Mouse (Mus musculus) layer of hippocampus, adult 18-20 months (tissue): ENCODE data around the gene Ppp1r13b. TPM values are rescaled to one million over a fixed set of nuclear protein-coding genes. Genes with fewer than 3 reads are reported as not detected.

ENCODE experiments used
- DNase-seq, 2 experiments: peaks; one replicate each; pipeline ENCODE4 v3.0.0; 2022; ENCODE audit warnings: low spot score in 2 of 2
- total RNA-seq, 2 experiments: library from RNA; stranded (reverse); gene quantifications; 2 replicates each; pipeline ENCODE4 v1.2.3; 2021

Gene Ppp1r13b
- total RNA-seq, 2 experiments from 2014 or later = 92.7 to 98.4 TPM

- DNase-seq = no peak
These were observed 78.0 kb downstream of the Ppp1r13b start for GRCm38 (mm10) chr12:111829954-111830353.

- DNase-seq = peak in 1 of 2 experiments; percentile 53
These were observed 78.5 kb downstream of the Ppp1r13b start for GRCm38 (mm10) chr12:111829447-111829846.

GRCm38 (mm10) chr12:111827556-111827955 is 80.4 kb downstream of the Ppp1r13b start:
- no peak for DNase-seq

GRCm38 (mm10) chr12:111821931-111822330 is 86.0 kb downstream of the Ppp1r13b start:
- DNase-seq = no peak

DNA sequence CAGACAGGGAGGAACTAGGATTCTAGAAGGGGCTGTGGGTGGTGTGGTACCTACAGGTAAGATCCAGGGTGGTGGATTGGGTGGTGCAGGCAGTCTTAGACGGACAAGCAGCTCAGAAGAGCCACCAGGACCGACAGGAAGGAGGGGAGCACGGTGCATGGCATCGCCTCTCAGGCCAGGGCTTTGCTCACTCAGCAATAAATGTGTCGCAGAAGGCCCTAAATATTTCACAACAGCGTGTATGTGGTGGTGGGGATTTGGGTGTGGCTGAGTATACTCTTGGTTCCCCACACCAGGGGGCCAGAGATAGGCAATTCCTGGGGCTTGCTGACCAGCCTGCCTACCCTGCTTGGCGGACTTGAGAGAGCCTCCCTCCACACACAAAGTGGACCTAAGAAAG is 87.2 kb downstream of the Ppp1r13b start:
- DNase-seq = no peak

GRCm38 (mm10) chr12:111819936-111820335 is 88.0 kb downstream of the Ppp1r13b start:
- DNase-seq = peak in 1 of 2 experiments; percentile 46

- DNase-seq = no peak
These were observed 89.9 kb downstream of the Ppp1r13b start for GRCm38 (mm10) chr12:111817991-111818390.

GRCm38 (mm10) chr12:111816967-111817366 is 90.9 kb downstream of the Ppp1r13b start:
- DNase-seq = no peak

DNA sequence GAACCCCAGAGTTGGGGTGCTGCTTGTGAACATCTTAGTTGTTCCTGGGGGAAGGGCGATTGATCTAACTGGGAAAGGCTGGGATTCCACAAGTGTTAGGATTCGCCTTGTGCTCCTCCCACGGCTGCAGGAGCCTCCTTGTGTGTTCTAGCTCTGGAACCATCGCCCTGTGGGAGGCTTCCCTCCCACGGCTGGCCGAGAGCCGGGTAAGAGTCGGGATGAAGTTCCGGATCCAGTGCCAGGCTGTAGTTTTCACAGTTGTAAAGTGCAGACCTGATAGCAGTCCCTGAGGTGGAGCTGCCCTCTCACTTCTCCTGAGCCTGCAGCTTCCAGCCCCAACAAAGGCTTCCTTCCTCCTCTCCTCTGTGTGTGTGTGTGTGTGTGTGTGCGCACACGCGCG is 91.4 kb downstream of the Ppp1r13b start:
- peak; percentile 78 to 85 for DNase-seq

DNA sequence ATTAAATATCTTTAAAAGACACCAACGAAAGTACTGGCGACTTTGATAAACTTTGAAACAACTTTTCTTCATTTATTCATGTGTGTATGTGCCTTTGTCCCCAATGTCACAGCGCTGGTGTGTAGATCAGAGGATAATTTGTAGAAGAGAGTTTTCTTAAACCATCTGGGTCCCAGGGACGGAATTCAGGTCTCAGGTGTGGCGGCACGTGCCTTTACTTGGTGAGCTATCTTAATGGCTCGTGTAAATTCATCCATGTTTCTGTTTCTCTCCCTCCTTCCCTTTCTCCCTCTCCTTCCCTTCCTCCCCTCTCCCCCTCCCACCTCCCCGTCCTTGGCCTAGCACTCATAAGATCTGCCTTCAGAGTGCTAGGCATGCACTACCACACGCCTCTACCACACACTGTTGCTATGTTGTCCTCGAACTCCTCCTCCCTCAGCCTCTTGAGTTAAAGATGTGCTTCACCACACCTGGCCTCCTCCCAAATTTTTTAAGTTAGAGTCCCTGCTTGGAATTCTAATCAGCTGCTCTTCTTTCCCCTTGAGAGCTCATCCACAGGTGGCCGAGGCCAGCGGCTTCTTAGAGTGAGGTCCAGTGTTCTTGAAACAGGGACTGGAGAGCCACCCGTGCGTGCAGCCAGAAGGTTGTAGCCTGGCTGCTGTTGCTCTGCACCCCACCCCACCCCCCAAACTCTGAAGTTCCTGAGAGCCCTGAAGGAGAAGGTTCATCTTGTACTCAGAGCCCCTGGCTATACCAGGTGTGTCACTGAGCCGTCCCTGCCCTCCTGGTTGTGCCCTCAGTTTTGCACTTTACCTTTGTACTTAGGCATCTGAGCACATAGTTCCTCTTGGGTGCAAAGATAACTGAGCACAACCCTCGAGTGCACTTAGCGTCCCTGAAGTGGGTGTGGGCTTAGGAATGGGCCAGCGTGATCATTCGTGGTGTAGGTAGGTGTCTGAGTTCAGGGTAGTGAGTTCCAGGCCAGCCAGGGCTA is 92.8 kb downstream of the Ppp1r13b start:
- no peak for DNase-seq

DNA sequence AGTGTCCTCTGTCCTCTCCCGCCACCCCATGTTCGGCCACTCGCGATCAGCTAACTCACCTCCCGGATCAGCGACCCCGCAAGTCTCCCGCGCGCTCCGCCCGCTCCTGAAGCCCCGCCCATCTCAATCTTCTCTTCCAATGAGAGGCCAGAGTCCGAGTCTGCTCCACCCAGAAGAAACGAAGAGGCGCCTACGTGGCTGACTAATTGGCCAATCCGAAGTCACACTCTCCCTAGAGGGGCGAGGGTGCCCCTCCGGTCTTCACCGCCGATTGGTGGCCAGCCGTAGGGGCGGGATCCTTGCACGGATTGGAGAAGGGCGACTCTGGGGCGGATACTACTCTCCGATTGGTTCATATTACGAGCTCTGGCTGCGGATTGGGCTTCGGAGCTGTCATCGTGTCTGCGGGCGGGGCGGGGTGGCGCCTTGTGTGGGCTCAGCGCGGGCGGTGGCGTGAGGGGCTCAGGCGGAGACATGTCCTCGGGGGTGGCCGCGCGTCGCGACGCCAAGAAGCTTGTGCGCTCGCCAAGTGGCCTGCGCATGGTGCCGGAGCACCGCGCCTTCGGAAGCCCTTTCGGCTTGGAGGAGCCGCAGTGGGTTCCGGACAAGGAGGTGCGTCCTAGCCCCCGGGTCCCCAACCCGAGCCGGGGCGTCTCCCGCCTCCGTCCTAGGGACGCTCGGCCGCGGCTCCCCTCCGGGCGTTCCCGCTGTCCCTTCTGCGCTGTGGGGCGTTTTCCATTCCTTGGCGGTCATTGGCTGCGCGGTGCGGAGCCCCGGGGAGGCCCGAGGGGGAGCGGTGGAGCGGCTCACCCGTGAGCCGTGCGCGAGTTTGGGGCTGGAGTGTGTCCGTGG is 93.9 kb downstream of the Ppp1r13b start, which contains the start of the genes Xrcc3 and Zfyve21:
Gene Xrcc3, minus strand, starts transcription at position 108 of the 852 bp plus-strand sequence.
Gene Zfyve21, plus strand, starts transcription at position 405 of the 852 bp plus-strand sequence.
- peak; percentile 98 to 99 for DNase-seq

DNA sequence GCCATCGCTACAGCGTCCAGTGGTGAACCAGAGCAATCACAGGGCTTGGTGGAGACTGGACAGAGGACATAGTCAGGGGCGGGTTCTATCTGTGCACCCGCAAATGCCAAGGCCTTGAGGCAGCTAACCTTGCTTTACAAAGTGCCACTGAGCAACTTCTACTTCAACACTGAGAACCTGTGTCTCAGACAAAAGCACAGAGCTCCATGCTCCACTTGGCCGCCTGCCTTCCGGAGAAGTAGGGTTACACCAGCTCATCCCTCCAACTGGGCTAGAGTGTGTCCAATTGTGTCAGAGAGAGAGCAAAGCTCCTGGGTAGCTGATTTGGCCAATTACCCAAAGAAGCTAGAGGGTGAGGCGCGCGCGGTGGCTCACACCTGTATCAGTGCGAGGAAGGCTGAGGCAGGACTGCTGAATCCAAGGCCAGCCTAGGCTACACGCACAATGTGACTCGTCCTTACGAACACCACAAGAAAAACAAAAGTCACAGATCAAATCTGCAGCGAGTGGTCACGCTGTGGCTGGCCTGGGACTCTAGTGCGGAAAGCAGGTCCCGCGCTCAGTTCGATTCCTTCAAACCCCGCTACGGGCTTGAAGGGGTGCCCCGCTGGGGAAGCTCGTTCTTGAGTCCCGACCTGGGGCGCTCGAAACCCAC is 94.7 kb downstream of the Ppp1r13b start:
- DNase-seq = no peak

GRCm38 (mm10) chr12:111812611-111813010 is 95.3 kb downstream of the Ppp1r13b start:
- DNase-seq = no peak

DNA sequence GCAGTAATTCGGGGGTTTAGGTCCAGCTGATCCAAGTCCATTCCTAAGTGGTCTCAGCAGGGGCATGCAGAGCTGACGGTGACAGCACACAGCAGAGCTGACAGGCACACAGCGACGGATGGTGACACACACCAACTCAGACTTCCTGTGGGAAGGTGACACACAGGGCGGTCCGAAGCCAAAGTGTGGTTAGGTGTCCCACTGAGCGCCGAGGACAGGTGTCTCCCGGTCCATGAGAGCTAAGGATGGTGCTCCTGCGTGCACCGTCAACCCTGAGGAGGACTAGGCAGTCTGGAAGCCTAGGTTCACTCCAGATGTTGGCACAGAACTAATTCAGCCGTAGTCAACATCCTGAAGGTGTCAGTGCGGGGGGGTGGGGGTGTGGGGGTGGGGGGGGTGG is 95.8 kb downstream of the Ppp1r13b start:
- DNase-seq = no peak

GRCm38 (mm10) chr12:111809762-111810161 is 98.1 kb downstream of the Ppp1r13b start:
- peak; percentile 58 to 79 for DNase-seq

DNA sequence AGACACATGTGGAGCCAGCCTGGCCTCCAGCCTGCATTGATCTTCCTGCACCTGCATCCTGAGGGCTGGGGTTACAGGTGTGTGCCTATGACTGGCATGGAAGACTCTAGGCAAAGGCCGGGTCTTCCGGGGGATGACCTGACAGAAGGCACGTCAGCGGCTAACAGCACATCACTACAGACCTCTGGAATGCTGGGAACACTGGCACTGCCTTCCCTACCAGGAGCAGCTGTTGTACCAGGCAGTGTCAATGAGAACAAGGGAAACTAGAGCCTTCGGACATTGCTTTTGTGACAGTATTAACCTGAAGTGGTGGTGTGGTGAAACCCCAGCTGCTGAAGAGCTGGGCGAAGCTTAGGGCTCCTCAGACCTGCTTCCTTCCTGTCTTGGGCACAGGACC is 99.1 kb downstream of the Ppp1r13b start:
- DNase-seq = no peak

DNA sequence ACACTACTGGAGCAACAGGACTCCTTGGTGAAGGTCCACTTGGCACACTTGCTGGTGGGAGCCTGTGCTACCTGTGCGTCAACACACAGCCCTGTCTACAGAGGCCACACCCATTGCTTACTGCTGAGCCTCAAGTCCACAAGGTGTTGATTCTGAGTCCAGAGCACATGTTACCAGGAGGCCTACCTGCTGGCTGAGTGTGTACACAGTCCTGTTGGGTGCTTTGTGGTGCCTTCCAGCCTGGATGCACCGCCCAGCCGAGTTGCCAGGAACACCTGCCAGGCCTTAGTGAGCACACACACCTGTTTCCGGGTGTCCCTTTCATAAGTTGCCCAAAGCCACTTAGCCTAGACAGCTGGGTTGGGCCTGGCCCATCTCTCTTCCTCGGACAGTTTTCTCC is 104.4 kb downstream of the Ppp1r13b start:
- DNase-seq = no peak

DNA sequence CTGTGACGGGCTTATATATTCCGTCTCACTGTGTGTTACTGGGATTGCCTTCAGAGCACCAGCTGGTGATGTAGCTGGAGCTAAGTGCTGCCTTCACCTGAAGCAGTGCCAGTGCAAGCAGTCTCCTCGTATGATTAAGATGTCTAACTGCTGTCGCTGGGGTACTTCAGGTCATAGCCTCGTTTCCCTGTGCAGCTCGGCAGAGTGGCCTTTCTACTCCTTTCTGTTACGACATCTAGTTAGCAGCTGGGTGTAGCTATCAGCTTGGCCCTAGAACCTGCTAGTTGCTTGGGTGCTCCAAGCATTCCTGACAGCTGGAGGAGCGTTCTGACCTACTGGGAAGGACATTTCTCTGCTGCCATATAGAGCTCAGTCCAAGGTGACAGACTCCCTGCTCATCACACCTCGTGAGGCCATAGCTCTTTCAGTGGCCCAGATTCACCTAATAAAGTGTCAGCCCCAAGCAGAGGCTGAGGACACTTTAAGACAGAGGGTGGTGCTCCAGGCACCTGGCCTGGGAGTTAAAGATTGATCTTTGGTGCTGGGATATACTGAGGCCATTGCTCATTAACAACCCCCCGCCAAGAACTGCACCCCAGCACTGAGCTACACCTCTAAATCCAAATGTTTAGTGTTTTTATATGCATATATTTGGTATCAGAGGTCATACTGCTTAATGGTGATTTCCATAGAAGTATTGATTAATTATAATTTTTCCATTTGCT is 107.3 kb downstream of the Ppp1r13b start:
- no peak for DNase-seq

- DNase-seq = no peak
These were observed 109.4 kb downstream of the Ppp1r13b start for GRCm38 (mm10) chr12:111798493-111798892.

GRCm38 (mm10) chr12:111797251-111797650 is 110.7 kb downstream of the Ppp1r13b start:
- DNase-seq = no peak
